Mouse (Mus musculus): Measurements from ENCODE around the gene Nle1. TPM values are rescaled to one million over a fixed set of nuclear protein-coding genes. Genes with fewer than 3 reads are reported as not detected.
"Not testable (repeated sequence)": the region's sequence is repeated elsewhere in the genome, so short reads cannot be mapped to it uniquely, and the experiment has no call there.

Gene Nle1
- polyA plus RNA-seq, 1 experiment from 2014 or later: 13.6 TPM

DNA sequence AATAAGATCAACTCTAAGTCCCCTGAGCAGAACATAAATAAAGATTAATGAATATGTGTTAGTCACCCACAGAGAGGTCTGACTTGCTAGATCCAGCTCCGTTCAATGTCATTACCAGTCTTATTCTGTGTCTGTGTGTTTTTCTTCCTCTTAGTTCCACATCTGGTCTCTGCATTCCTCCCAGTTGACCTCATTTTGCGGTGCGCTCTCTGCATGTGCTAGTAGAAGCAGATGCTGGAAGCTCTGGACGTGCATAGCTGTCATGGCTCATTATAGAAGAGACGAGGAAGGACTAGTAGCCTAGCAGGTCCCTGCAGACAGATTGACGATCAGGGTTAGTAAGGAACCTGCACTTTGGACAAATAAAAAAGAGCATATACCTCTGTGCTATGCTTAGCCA is 35.1 kb upstream of the Nle1 start:
- Histone ChIP-seq H3K9ac (no peak overlapping the region), H3K4me2 (no peak overlapping the region), H3K27me3 (peaks cover 31% of the 10 kb centered on the region), H3K27ac (replicated peaks) (no peak overlapping the region), H3K4me3 (replicated peaks) (no peak overlapping the region), H3K36me3 (replicated peaks) (no peaks in the 10 kb centered on the region), H3K4me1 (replicated peaks) (no peaks in the 10 kb centered on the region), H3K9me3 (replicated peaks) (no peaks in the 10 kb centered on the region)
- no peak for ATAC-seq (ENCODE audit: insufficient read depth)
- 50% methylated on average over 6 of the region's 6 CpGs for WGBS (ENCODE audit: insufficient replicate concordance)

GRCm38 (mm10) chr11:82933186-82933585 is 25.0 kb upstream of the Nle1 start:
- peak overlapping the region; percentile 67 for H3K4me2 ChIP-seq
- no peak overlapping the region for H3K27ac ChIP-seq (replicated peaks)
- H3K4me3 ChIP-seq (replicated peaks): peak overlapping the region; percentile 41
- no peaks in the 10 kb centered on the region for H3K9me3 ChIP-seq (replicated peaks)
- peaks cover 93% of the 10 kb centered on the region for H3K27me3 ChIP-seq
- 1% methylated on average over 24 of the region's 29 CpGs for WGBS (ENCODE audit: insufficient replicate concordance)
- H3K36me3 ChIP-seq (replicated peaks): no peaks in the 10 kb centered on the region
- peaks cover 3% of the 10 kb centered on the region; the same call in 1 of the 2 replicates for H3K4me1 ChIP-seq (replicated peaks)
- ATAC-seq (ENCODE audit: insufficient read depth): no peak
- H3K9ac ChIP-seq: no peak overlapping the region

DNA sequence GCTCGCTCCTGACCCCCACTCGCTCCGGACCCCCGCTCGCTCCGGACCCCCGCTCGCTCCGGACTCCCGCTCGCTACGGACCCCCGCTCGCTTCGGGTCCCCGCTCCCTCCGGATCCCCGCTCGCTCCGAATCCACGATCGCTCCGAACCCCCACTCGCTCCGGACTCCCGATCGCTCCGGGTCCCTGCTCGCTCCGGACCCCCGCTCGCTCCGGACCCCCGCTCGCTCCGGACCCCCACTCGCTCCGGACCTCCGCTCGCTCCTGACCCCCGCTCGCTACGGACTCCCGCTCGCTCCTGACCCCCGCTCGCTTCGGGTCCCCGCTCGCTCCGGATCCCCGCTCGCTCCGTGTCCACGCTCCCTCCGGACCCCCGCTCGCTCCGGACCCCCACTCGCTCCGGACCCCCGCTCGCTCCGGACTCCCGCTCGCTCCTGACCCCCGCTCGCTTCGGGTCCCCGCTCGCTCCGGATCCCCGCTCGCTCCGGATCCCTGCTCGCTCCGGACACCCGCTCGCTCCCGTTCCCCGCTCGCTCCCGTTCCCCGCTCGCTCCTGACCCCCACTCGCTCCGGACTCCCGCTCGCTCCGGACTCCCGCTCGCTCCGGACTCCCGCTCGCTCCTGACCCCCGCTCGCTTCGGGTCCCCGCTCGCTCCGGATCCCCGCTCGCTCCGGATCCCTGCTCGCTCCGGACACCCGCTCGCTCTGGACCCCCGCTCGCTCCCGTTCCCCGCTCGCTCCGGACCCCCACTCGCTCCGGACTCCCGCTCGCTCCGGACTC is 23.6 kb upstream of the Nle1 start:
- Histone ChIP-seq H3K4me2 (peak overlapping the region; percentile 67), H3K27me3 (peaks cover 95% of the 10 kb centered on the region), H3K4me3 (replicated peaks) (peak overlapping the region; percentile 41)
- H3K4me1 ChIP-seq (replicated peaks); H3K9ac ChIP-seq; H3K27ac ChIP-seq (replicated peaks); ATAC-seq (ENCODE audit: insufficient read depth); H3K9me3 ChIP-seq (replicated peaks); H3K36me3 ChIP-seq (replicated peaks): not testable (repeated sequence)
- WGBS (ENCODE audit: insufficient replicate concordance): 1% methylated on average over 118 of the region's 119 CpGs

- Histone ChIP-seq H3K4me2 (peak overlapping the region; percentile 67), H3K27me3 (peaks cover 95% of the 10 kb centered on the region), H3K4me3 (replicated peaks) (peak overlapping the region; percentile 41)
- not testable (repeated sequence) for H3K9me3 ChIP-seq (replicated peaks); H3K36me3 ChIP-seq (replicated peaks); ATAC-seq (ENCODE audit: insufficient read depth); H3K27ac ChIP-seq (replicated peaks); H3K4me1 ChIP-seq (replicated peaks); H3K9ac ChIP-seq
- WGBS (ENCODE audit: insufficient replicate concordance): 2% methylated on average over 63 of the region's 63 CpGs
Observed at GRCm38 (mm10) chr11:82931161-82931560, 22.9 kb upstream of the Nle1 start.

DNA sequence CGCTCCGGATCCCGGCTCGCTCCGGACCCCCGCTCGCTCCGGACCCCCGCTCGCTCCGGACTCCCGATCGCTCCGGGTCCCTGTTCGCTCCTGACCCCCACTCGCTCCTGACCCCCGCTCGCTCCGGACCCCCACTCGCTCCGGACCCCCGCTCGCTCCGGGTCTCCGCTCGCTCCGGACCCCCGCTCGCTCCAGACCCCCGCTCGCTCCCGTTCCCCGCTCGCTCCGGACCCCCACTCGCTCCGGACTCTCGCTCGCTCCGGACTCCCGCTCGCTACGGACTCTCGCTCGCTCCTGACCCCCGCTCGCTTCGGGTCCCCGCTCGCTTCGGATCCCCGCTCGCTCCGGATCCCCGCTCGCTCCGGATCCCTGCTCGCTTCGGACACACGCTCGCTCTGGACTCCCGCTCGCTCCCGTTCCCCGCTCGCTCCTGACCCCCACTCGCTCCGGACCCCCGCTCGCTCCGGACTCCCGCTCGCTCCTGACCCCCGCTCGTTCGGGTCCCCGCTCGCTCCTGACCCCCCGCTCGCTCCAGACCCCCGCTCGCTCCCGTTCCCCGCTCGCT is 22.3 kb upstream of the Nle1 start:
- Histone ChIP-seq H3K4me2 (peak overlapping the region; percentile 67), H3K27me3 (peaks cover 95% of the 10 kb centered on the region), H3K4me3 (replicated peaks) (peak overlapping the region; percentile 41)
- not testable (repeated sequence) for H3K27ac ChIP-seq (replicated peaks); H3K9ac ChIP-seq; H3K9me3 ChIP-seq (replicated peaks); H3K36me3 ChIP-seq (replicated peaks); H3K4me1 ChIP-seq (replicated peaks); ATAC-seq (ENCODE audit: insufficient read depth)
- WGBS (ENCODE audit: insufficient replicate concordance): 1% methylated on average over 85 of the region's 85 CpGs

DNA sequence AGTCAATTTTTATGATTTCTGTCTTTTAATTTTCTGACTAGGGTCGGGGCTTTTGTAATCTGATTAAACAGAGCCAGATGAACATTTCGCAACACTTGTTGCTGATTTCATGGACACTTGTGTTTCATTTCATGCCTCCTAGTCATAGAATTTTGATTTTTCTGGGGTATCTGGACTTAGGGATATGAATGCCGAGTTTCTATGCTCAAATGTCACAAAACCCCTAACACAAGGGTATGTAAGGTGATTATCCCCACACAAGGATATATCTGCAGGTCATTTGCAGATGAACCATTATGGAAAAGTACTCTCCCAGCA is 21.4 kb upstream of the Nle1 start:
- Histone ChIP-seq H3K4me1 (replicated peaks) (peaks cover 3% of the 10 kb centered on the region; the same call in 1 of the 2 replicates), H3K36me3 (replicated peaks) (no peaks in the 10 kb centered on the region), H3K4me2 (no peak overlapping the region), H3K9me3 (replicated peaks) (no peaks in the 10 kb centered on the region), H3K4me3 (replicated peaks) (no peak overlapping the region), H3K27me3 (peaks cover 92% of the 10 kb centered on the region), H3K9ac (no peak overlapping the region), H3K27ac (replicated peaks) (no peak overlapping the region)
- ATAC-seq (ENCODE audit: insufficient read depth): no peak
- 32% methylated on average over 3 of the region's 3 CpGs for WGBS (ENCODE audit: insufficient replicate concordance)

DNA sequence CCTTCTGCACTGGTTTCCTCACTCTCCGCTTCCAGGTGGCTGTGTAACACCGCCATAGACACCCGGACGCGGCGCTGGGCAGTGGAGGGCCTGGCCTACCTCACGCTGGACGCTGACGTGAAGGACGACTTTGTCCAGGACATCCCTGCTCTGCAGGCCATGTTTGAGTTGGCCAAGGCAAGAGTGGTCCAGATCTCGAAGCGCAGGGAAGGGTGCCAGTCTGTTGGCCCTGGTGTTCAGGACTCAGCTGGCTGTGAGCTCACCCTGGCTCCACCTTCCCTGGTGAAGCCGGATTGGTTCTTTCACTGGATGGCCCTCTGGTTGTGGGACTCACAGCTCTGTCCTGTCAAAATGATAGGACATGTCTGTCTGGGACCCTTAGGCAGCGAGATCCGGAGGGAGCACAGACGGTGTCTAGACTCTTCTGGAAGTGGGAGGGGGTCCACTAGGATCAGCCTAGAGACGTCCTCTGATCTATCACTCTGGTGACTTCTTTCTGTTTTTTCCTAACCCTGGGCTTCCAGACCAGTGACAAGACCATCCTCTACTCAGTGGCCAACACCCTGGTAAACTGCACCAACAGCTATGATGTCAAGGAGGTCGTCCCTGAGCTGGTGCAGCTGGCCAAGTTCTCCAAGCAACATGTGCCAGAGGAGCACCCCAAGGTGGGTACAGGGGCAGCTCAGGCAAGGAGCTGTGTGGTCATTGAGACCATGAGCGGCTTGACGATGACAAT is 20.9 kb upstream of the Nle1 start:
- Histone ChIP-seq H3K9me3 (replicated peaks) (no peaks in the 10 kb centered on the region), H3K27me3 (peaks cover 87% of the 10 kb centered on the region), H3K36me3 (replicated peaks) (no peaks in the 10 kb centered on the region), H3K4me2 (no peak overlapping the region), H3K4me3 (replicated peaks) (no peak overlapping the region), H3K9ac (no peak overlapping the region), H3K4me1 (replicated peaks) (peaks cover 3% of the 10 kb centered on the region; the same call in 1 of the 2 replicates), H3K27ac (replicated peaks) (no peak overlapping the region)
- 35% methylated on average over 20 of the region's 20 CpGs for WGBS (ENCODE audit: insufficient replicate concordance)
- ATAC-seq (ENCODE audit: insufficient read depth): no peak

DNA sequence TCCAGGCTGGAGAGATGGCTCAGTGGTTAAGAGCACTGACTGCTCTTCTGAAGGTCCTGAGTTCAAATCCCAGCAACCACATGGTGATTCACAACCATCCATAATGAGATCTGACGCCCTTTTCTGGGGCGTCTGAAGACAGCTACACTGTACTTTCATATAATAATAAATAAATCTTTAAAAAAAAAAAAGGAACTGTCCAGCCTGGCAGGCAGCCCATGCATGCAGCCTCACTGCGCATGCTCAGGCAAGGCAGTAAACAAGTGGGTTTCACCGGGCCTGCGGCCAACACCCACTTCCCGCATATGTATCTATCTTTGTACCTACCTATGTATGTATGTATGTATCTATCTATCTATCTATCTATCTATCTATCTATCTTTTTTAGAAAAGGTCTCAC is 15.7 kb upstream of the Nle1 start:
- not testable (repeated sequence) for H3K9ac ChIP-seq; H3K4me2 ChIP-seq; H3K4me1 ChIP-seq (replicated peaks); H3K4me3 ChIP-seq (replicated peaks); H3K9me3 ChIP-seq (replicated peaks); ATAC-seq (ENCODE audit: insufficient read depth); H3K36me3 ChIP-seq (replicated peaks); H3K27ac ChIP-seq (replicated peaks)
- WGBS (ENCODE audit: insufficient replicate concordance): 60% methylated on average over 6 of the region's 6 CpGs
- H3K27me3 ChIP-seq: peaks cover 74% of the 10 kb centered on the region

GRCm38 (mm10) chr11:82921691-82922090 is 13.5 kb upstream of the Nle1 start:
- ATAC-seq (ENCODE audit: insufficient read depth): no peak
- no peak overlapping the region for H3K4me3 ChIP-seq (replicated peaks)
- H3K9me3 ChIP-seq (replicated peaks): no peaks in the 10 kb centered on the region
- WGBS (ENCODE audit: insufficient replicate concordance): 60% methylated on average over 4 of the region's 4 CpGs
- no peak overlapping the region for H3K4me2 ChIP-seq
- no peak overlapping the region for H3K27ac ChIP-seq (replicated peaks)
- no peak overlapping the region for H3K9ac ChIP-seq
- H3K27me3 ChIP-seq: peaks cover 60% of the 10 kb centered on the region
- H3K4me1 ChIP-seq (replicated peaks): no peaks in the 10 kb centered on the region
- no peaks in the 10 kb centered on the region for H3K36me3 ChIP-seq (replicated peaks)

GRCm38 (mm10) chr11:82920768-82921167 is 12.6 kb upstream of the Nle1 start:
- H3K4me2 ChIP-seq: no peak overlapping the region
- H3K27ac ChIP-seq (replicated peaks): no peak overlapping the region
- H3K4me3 ChIP-seq (replicated peaks): no peak overlapping the region
- peaks cover 51% of the 10 kb centered on the region for H3K27me3 ChIP-seq
- no peak overlapping the region for H3K9ac ChIP-seq
- ATAC-seq (ENCODE audit: insufficient read depth): no peak
- WGBS (ENCODE audit: insufficient replicate concordance): 43% methylated on average over 10 of the region's 10 CpGs
- no peaks in the 10 kb centered on the region for H3K9me3 ChIP-seq (replicated peaks)
- no peaks in the 10 kb centered on the region for H3K4me1 ChIP-seq (replicated peaks)
- H3K36me3 ChIP-seq (replicated peaks): no peaks in the 10 kb centered on the region

- H3K27me3 ChIP-seq: peaks cover 49% of the 10 kb centered on the region
- ATAC-seq (ENCODE audit: insufficient read depth): no peak
- H3K4me1 ChIP-seq (replicated peaks): peaks cover 3% of the 10 kb centered on the region; the same call in 1 of the 2 replicates
- H3K36me3 ChIP-seq (replicated peaks): no peaks in the 10 kb centered on the region
- WGBS (ENCODE audit: insufficient replicate concordance): 6% methylated on average over 16 of the region's 16 CpGs
- H3K4me3 ChIP-seq (replicated peaks): no peak overlapping the region
- H3K9me3 ChIP-seq (replicated peaks): no peaks in the 10 kb centered on the region
- no peak overlapping the region for H3K9ac ChIP-seq
- H3K4me2 ChIP-seq: 0 out of 2 replicates have a peak overlapping the region, but pooled peaks have one; percentile 37
- H3K27ac ChIP-seq (replicated peaks): no peak overlapping the region
Observed at GRCm38 (mm10) chr11:82914711-82915352, 6.6 kb upstream of the Nle1 start.
